Mouse (Mus musculus) stomach, embryonic 14.5 days (tissue): ENCODE measurements around the gene Crybb2. TPM values are rescaled to one million over a fixed set of nuclear protein-coding genes. Genes with fewer than 3 reads are reported as not detected.
"Not testable (repeated sequence)": the region's sequence is repeated elsewhere in the genome, so short reads cannot be mapped to it uniquely, and the experiment has no call there.

Experiments used
- ATAC-seq: fragments of 200-750 bp; cut with Nextera tagmentation; 2 replicates; pipeline ENCODE4 v1.8.0; 2017; ENCODE audit warnings: low read depth, moderate TSS enrichment; ENCODE audit not compliant: insufficient number of reproducible peaks, insufficient read depth, low FRiP score
- H3K27ac ChIP-seq: fragments of 300-500 bp; sonication (generic); 2 replicates; pipeline ENCODE4 v1.5.1; 2014; ENCODE audit warnings: mild to moderate bottlenecking, low read length, moderate library complexity, mixed read lengths
- H3K27me3 ChIP-seq: fragments of 300-500 bp; sonication (generic); 2 replicates; pipeline ENCODE4 v1.6.1; 2014; ENCODE audit warnings: low read length, control low read depth, mixed read lengths; ENCODE audit not compliant: control insufficient read depth, insufficient read depth
- H3K36me3 ChIP-seq: fragments of 300-500 bp; sonication (generic); 2 replicates; pipeline ENCODE4 v1.6.1; 2014; ENCODE audit warnings: mild to moderate bottlenecking, control low read depth, low read length, moderate library complexity, mixed read lengths; ENCODE audit not compliant: control insufficient read depth, insufficient read depth
- H3K4me1 ChIP-seq: fragments of 300-500 bp; sonication (generic); 2 replicates; pipeline ENCODE4 v1.6.1; 2014; ENCODE audit warnings: low read length, control low read depth, mixed read lengths; ENCODE audit not compliant: control insufficient read depth, insufficient read depth
- H3K4me2 ChIP-seq: fragments of 300-500 bp; sonication (generic); replicated peaks from 2 replicates; pipeline ENCODE4 v1.6.1; 2014; ENCODE audit warnings: low read depth, low read length, control low read depth
- H3K4me3 ChIP-seq: fragments of 300-500 bp; sonication (generic); 2 replicates; pipeline ENCODE4 v1.5.1; 2014; ENCODE audit warnings: low read depth, low read length, control low read depth
- H3K9ac ChIP-seq: fragments of 300-500 bp; sonication (generic); replicated peaks from 2 replicates; pipeline ENCODE4 v1.6.1; 2014; ENCODE audit warnings: low read depth, mild to moderate bottlenecking, control low read depth, low read length, moderate library complexity, mixed read lengths
- H3K9me3 ChIP-seq: fragments of 300-500 bp; sonication (generic); 2 replicates; pipeline ENCODE4 v1.6.1; 2016; ENCODE audit warnings: low read depth, low read length, control low read depth; ENCODE audit not compliant: control insufficient read depth
- WGBS: fragments of 180-500 bp; shearing (Covaris S2); extraction: QIAGEN DNeasy Blood & Tissue Kit; methylation state at CpG from one replicate; pipeline ENCODE4 v1.1.7; 2014; 5-methylcytosine and 5-hydroxymethylcytosine counted together
- polyA plus RNA-seq: library from polyadenylated mRNA; unstranded; fragments of >200 nt; fragmentation: Nextera tagmentation; extraction: Ambion mirVana; gene quantifications from 2 replicates; pipeline ENCODE4 v1.2.1, GENCODE M21; 2014

The Crybb2 gene
- polyA plus RNA-seq, 1 experiment from 2014 or later, result not detected

DNA sequence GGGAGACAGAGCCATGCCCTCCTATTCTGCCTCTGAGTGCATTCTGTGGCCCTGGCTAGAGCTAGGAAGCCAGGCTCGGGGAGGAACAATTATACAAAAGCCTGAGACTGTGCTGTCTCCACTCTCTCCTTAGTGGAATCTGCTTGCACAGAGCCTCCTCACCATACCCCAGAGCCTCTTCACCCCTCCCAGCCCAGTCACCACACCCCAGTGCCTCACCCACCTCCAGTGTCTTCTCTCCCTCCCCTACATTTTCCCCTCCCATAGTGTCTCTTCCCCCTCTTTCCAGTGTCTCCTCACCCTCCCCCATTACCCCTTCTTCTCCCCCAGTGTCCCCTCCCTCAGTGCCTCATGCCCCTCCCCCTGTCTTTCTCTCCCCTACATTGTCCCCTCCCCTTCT, 41.0 kb upstream of the Crybb2 start:
- Histone ChIP-seq H3K9me3 (no peaks in the 10 kb centered on the region), H3K27ac (peak overlapping the region; percentile 52; the same call in 1 of the 2 replicates), H3K4me2 (no peak overlapping the region), H3K4me3 (no peak overlapping the region), H3K27me3 (no peaks in the 10 kb centered on the region), H3K36me3 (no peaks in the 10 kb centered on the region), H3K9ac (no peak overlapping the region), H3K4me1 (peaks cover 25% of the 10 kb centered on the region)
- ATAC-seq, result no peak
- 13% methylated on average over 1 of the region's 1 CpGs for WGBS

DNA sequence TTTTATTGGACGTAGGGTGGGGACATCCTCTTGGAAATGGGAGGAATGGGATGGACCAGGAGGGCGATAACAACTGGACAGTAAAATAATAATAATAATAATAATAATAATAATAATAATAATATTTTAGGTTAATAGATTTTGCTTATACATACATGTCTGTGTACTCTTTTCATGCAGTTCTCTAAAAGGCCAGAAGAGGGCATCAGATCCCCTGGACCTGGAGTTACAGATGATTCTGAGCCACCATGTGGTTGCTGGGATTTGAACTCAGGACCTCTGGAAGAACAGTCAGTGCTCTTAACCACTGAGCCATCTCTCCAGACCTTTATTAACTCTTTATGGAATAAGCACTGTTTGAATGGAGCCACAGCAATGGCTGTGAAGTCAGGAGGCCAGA, 39.7 kb upstream of the Crybb2 start:
- H3K4me1 ChIP-seq, result peaks cover 25% of the 10 kb centered on the region
- ATAC-seq, H3K27me3 ChIP-seq, H3K4me2 ChIP-seq, H3K4me3 ChIP-seq, H3K27ac ChIP-seq, H3K9ac ChIP-seq, H3K9me3 ChIP-seq, H3K36me3 ChIP-seq: not testable (repeated sequence)
- WGBS, result 80% methylated on average over 2 of the region's 2 CpGs

DNA sequence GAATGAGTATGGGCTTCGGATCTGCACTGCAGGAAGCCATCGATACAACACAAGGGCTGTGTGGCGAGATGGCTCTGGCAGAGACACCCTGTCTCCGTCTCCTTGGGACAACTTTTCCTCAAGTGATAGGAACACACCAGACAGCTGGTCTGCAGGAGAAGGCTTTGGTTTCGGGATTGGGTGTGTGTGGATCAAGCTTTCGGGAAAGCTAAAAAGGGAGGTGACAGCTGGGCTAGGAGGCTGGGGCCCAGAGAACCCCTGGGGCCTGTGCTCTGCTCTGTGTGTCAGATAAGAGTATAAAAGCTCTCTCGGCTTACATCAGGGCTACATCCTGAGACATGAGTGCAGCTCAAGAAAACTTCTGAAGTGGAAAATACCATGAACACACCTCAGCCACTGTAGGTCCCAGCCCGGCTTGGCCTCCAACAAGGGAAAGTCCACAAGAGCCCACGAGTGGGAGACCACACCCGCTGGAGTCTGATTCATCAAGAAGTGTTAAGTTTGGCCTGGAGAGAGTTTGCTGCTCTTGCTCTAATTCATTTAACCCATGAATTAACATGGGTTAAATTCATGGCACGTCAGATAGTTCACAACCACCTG, 38.3 kb upstream of the Crybb2 start:
- WGBS, result 72% methylated on average over 11 of the region's 11 CpGs
- no peak overlapping the region for H3K27ac ChIP-seq
- no peaks in the 10 kb centered on the region for H3K27me3 ChIP-seq
- H3K9me3 ChIP-seq, result no peaks in the 10 kb centered on the region
- H3K36me3 ChIP-seq, result no peaks in the 10 kb centered on the region
- ATAC-seq, result no peak
- H3K4me2 ChIP-seq, result no peak overlapping the region
- H3K9ac ChIP-seq, result no peak overlapping the region
- no peak overlapping the region for H3K4me3 ChIP-seq
- H3K4me1 ChIP-seq, result peaks cover 14% of the 10 kb centered on the region; the same call in 1 of the 2 replicates

DNA sequence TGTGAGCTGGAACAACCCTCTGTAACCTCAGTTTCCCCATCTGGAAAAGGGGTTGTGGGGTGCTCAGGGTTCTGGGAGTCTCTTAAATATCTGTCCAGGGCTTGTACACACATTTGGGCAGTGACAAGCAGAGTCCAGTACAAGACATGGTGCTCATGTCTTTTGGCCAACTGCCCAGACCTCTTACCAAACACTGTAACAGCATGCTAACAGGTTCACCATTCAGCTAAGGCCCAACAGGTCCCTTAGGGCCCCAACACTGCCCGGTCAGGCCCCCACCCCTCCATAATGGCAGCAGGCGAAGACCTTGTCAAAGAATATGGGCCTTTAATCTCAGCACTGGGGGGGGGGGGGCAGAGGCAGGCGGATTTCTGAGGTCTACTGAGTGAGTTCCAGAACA, 37.8 kb upstream of the Crybb2 start:
- H3K9ac ChIP-seq, result no peak overlapping the region
- no peaks in the 10 kb centered on the region for H3K27me3 ChIP-seq
- no peaks in the 10 kb centered on the region for H3K36me3 ChIP-seq
- WGBS, result 57% methylated on average over 3 of the region's 3 CpGs
- H3K4me2 ChIP-seq, result no peak overlapping the region
- H3K4me1 ChIP-seq, result peaks cover 10% of the 10 kb centered on the region; the same call in 1 of the 2 replicates
- no peak overlapping the region for H3K4me3 ChIP-seq
- H3K27ac ChIP-seq, result no peak overlapping the region
- no peak for ATAC-seq
- H3K9me3 ChIP-seq, result no peaks in the 10 kb centered on the region

- no peak overlapping the region for H3K4me3 ChIP-seq
- H3K36me3 ChIP-seq, result no peaks in the 10 kb centered on the region
- peaks cover 7% of the 10 kb centered on the region; the same call in 1 of the 2 replicates for H3K4me1 ChIP-seq
- H3K27ac ChIP-seq, result no peak overlapping the region
- 68% methylated on average over 7 of the region's 7 CpGs for WGBS
- no peaks in the 10 kb centered on the region for H3K9me3 ChIP-seq
- ATAC-seq, result no peak
- H3K27me3 ChIP-seq, result no peaks in the 10 kb centered on the region
- no peak overlapping the region for H3K4me2 ChIP-seq
- no peak overlapping the region for H3K9ac ChIP-seq
These were observed 36.7 kb upstream of the Crybb2 start for GRCm38 (mm10) chr5:113106594-113106993.

GRCm38 (mm10) chr5:113105481-113105880, 35.6 kb upstream of the Crybb2 start:
- H3K4me3 ChIP-seq, result no peak overlapping the region
- H3K27me3 ChIP-seq, result no peaks in the 10 kb centered on the region
- H3K9ac ChIP-seq, result no peak overlapping the region
- H3K4me1 ChIP-seq, result peaks cover 3% of the 10 kb centered on the region; the same call in 1 of the 2 replicates
- 86% methylated on average over 4 of the region's 4 CpGs for WGBS
- no peak for ATAC-seq
- H3K9me3 ChIP-seq, result no peaks in the 10 kb centered on the region
- H3K36me3 ChIP-seq, result no peaks in the 10 kb centered on the region
- no peak overlapping the region for H3K4me2 ChIP-seq
- H3K27ac ChIP-seq, result no peak overlapping the region

DNA sequence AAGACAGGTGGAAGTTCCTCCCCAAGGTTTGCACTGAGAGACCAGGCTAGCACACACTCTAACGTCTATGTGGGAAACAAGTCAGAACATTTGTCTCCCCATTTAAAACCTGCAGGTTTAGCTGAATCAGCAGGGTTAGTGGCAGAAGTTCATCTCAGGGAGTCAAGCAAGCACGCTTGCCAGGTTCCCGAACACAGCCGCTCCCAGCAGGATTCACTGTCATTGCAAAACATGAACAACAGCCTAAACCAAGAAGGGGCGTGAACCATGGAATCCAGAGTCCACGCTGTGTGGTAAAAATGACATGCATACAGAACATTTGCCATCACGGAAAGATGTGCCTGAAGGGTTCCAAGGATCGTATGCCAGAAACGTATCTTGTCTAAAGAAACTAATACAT, 35.1 kb upstream of the Crybb2 start:
- no peak overlapping the region for H3K4me3 ChIP-seq
- H3K4me2 ChIP-seq, result no peak overlapping the region
- whole genome bisulfite sequencing, result 76% methylated on average over 9 of the region's 9 CpGs
- no peaks in the 10 kb centered on the region for H3K27me3 ChIP-seq
- H3K9me3 ChIP-seq, result no peaks in the 10 kb centered on the region
- H3K9ac ChIP-seq, result no peak overlapping the region
- peaks cover 3% of the 10 kb centered on the region; the same call in 1 of the 2 replicates for H3K4me1 ChIP-seq
- no peak overlapping the region for H3K27ac ChIP-seq
- ATAC-seq, result no peak
- no peaks in the 10 kb centered on the region for H3K36me3 ChIP-seq

- no peak overlapping the region for H3K4me2 ChIP-seq
- H3K9me3 ChIP-seq, result no peaks in the 10 kb centered on the region
- 66% methylated on average over 7 of the region's 7 CpGs for WGBS
- H3K4me3 ChIP-seq, result no peak overlapping the region
- H3K36me3 ChIP-seq, result peaks cover 4% of the 10 kb centered on the region; the same call in 1 of the 2 replicates
- no peaks in the 10 kb centered on the region for H3K4me1 ChIP-seq
- no peak overlapping the region for H3K9ac ChIP-seq
- ATAC-seq, result no peak
- H3K27me3 ChIP-seq, result no peaks in the 10 kb centered on the region
- no peak overlapping the region for H3K27ac ChIP-seq
These were observed 32.5 kb upstream of the Crybb2 start for GRCm38 (mm10) chr5:113102455-113102854.

DNA sequence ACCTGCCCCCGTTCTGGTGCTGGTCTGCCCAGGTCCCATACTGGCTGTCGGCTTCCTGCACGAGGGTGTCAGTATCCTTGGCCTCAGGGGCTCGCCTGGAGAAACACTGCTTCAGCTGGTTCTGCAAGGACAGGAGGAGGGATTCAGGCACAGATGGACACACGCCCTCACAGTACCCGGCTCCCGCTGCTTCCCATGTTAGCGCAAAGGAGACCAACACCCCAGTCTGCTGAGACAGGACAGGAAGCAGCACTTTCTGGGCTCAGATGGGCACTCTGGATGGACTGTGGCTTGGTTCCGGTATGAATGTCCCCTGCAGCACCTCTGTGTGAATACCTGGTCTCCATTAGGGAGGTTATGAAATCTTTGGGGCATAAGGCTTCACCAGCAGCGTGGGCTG, 31.5 kb upstream of the Crybb2 start:
- Histone ChIP-seq H3K27me3 (no peaks in the 10 kb centered on the region), H3K4me3 (no peak overlapping the region), H3K27ac (no peak overlapping the region), H3K36me3 (peaks cover 4% of the 10 kb centered on the region), H3K4me2 (no peak overlapping the region), H3K9ac (no peak overlapping the region), H3K9me3 (no peaks in the 10 kb centered on the region), H3K4me1 (no peaks in the 10 kb centered on the region)
- whole genome bisulfite sequencing, result 86% methylated on average over 10 of the region's 10 CpGs
- ATAC-seq, result no peak
